Mouse (Mus musculus) limb, embryonic 14.5 days (tissue): ENCODE results near the gene Spsb2. TPM values are rescaled to one million over a fixed set of nuclear protein-coding genes. Genes with fewer than 3 reads are reported as not detected.
A peak's percentile ranks its signal among the peaks of the same experiment; 100 is the strongest.
"Not testable (repeated sequence)": the region's sequence is repeated elsewhere in the genome, so short reads cannot be mapped to it uniquely, and the experiment has no call there.

ENCODE experiments used
- ATAC-seq: fragments of 200-750 bp; cut with Nextera tagmentation; 2 replicates; pipeline ENCODE4 v1.8.0; 2017; ENCODE audit warnings: low read depth, moderate number of reproducible peaks, moderate TSS enrichment; ENCODE audit not compliant: low FRiP score
- DNase-seq: peaks from one replicate; pipeline ENCODE4 v3.0.0-alpha.2; 2015; ENCODE audit warnings: low spot score
- H3K27ac ChIP-seq: fragments of 300-500 bp; sonication (generic); replicated peaks from 2 replicates; pipeline ENCODE4 v1.5.1; 2014; ENCODE audit warnings: low read depth, mild to moderate bottlenecking, low read length, moderate library complexity, mixed read lengths
- H3K27me3 ChIP-seq: fragments of 300-500 bp; sonication (generic); 2 replicates; pipeline ENCODE4 v1.6.1; 2014; ENCODE audit warnings: low read length, mixed read lengths; ENCODE audit not compliant: control insufficient read depth, insufficient read depth
- H3K36me3 ChIP-seq: fragments of 300-500 bp; sonication (generic); 2 replicates; pipeline ENCODE4 v1.6.1; 2014; ENCODE audit warnings: mild to moderate bottlenecking, low read length, moderate library complexity, mixed read lengths; ENCODE audit not compliant: control insufficient read depth, insufficient read depth
- H3K4me1 ChIP-seq: fragments of 300-500 bp; sonication (generic); 2 replicates; pipeline ENCODE4 v1.6.1; 2014; ENCODE audit warnings: antibody characterized with exemption, low read length, mixed read lengths; ENCODE audit not compliant: control insufficient read depth, insufficient read depth
- H3K4me2 ChIP-seq: fragments of 300-500 bp; sonication (generic); replicated peaks from 2 replicates; pipeline ENCODE4 v1.6.1; 2014; ENCODE audit warnings: low read depth, mild to moderate bottlenecking, low read length, moderate library complexity; ENCODE audit not compliant: severe bottlenecking
- H3K4me3 ChIP-seq: fragments of 300-500 bp; sonication (generic); replicated peaks from 2 replicates; pipeline ENCODE4 v1.5.1; 2014; ENCODE audit warnings: low read length
- H3K9ac ChIP-seq: fragments of 300-500 bp; sonication (generic); 2 replicates; pipeline ENCODE4 v1.6.1; 2014; ENCODE audit warnings: mild to moderate bottlenecking, low read depth, low read length, moderate library complexity; ENCODE audit not compliant: severe bottlenecking
- H3K9me3 ChIP-seq: fragments of 300-500 bp; sonication (generic); 2 replicates; pipeline ENCODE4 v1.6.1; 2016; ENCODE audit warnings: low read length; ENCODE audit not compliant: control insufficient read depth
- POLR2A ChIP-seq: fragments of 200-500 bp; IDR thresholded peaks from 2 replicates; pipeline ENCODE4 v1.8.0; 2012; ENCODE audit warnings: inconsistent platforms, mild to moderate bottlenecking, moderate library complexity, borderline replicate concordance; ENCODE audit not compliant: insufficient read depth, insufficient read length; ENCODE audit errors: extremely low read depth
- WGBS: fragments of 180-500 bp; shearing (Covaris S2); extraction: QIAGEN DNeasy Blood & Tissue Kit; methylation state at CpG from one replicate; pipeline ENCODE4 v1.1.7; 2014; 5-methylcytosine and 5-hydroxymethylcytosine counted together
- polyA plus RNA-seq, 2 experiments: library from polyadenylated mRNA; depleted of rRNA in 1 of 2; stranded (reverse) in 1 of 2; unstranded in 1 of 2; fragments of >200 nt; fragmentation: Nextera tagmentation in 1 of 2; extraction: Ambion mirVana in 1 of 2; gene quantifications; 2 replicates each; pipeline versions ENCODE4 v1.2.1 to v1.2.3; 2012 to 2014

The Spsb2 gene
- polyA plus RNA-seq, 2 experiments: 10.8 to 11.1 TPM

- Histone ChIP-seq H3K4me1 (0 out of 2 replicates have a peak, but pooled peaks cover 4% of the 10 kb centered on the region), H3K9me3 (no peaks in the 10 kb centered on the region), H3K27ac (no peak overlapping the region), H3K9ac (no peak overlapping the region), H3K4me3 (no peak overlapping the region), H3K36me3 (no peaks in the 10 kb centered on the region), H3K4me2 (no peak overlapping the region), H3K27me3 (no peaks in the 10 kb centered on the region)
- TF ChIP-seq POLR2A: no peak
- DNase-seq (no peak), ATAC-seq (no peak)
- 84% methylated on average over 3 of the region's 3 CpGs for WGBS
Measured at GRCm38 (mm10) chr6:124803061-124803460, 5.4 kb upstream of the Spsb2 start.

GRCm38 (mm10) chr6:124803691-124804090 is 4.8 kb upstream of the Spsb2 start:
- not testable (repeated sequence) for H3K9me3 ChIP-seq, H3K9ac ChIP-seq, H3K4me2 ChIP-seq, DNase-seq, H3K4me1 ChIP-seq, H3K27ac ChIP-seq, H3K4me3 ChIP-seq, ATAC-seq, H3K36me3 ChIP-seq, H3K27me3 ChIP-seq
- 93% methylated on average over 4 of the region's 4 CpGs for WGBS

GRCm38 (mm10) chr6:124804341-124804740 is 4.1 kb upstream of the Spsb2 start:
- Histone ChIP-seq H3K27me3 (no peaks in the 10 kb centered on the region), H3K4me2 (no peak overlapping the region), H3K4me3 (no peak overlapping the region), H3K9ac (no peak overlapping the region), H3K27ac (no peak overlapping the region), H3K36me3 (no peaks in the 10 kb centered on the region), H3K4me1 (peaks cover 7% of the 10 kb centered on the region; the same call in 1 of the 2 replicates), H3K9me3 (no peaks in the 10 kb centered on the region)
- ATAC-seq: no peak
- 90% methylated on average over 3 of the region's 3 CpGs for WGBS
- TF ChIP-seq POLR2A: no peak
- no peak for DNase-seq

- Histone ChIP-seq H3K27ac (peak overlapping the region; percentile 86), H3K9me3 (no peaks in the 10 kb centered on the region), H3K4me1 (peaks cover 14% of the 10 kb centered on the region), H3K4me3 (peak overlapping the region; percentile 45), H3K4me2 (peak overlapping the region; percentile 75), H3K27me3 (no peaks in the 10 kb centered on the region), H3K9ac (peak overlapping the region; percentile 53), H3K36me3 (peaks cover 8% of the 10 kb centered on the region; the same call in 1 of the 2 replicates)
- TF ChIP-seq POLR2A: no peak
- DNase-seq (peak; percentile 97), ATAC-seq (peak; percentile 83)
- WGBS: 1% methylated on average over 34 of the region's 34 CpGs
Measured at GRCm38 (mm10) chr6:124805341-124806321, 2.8 kb upstream of the Spsb2 start.

GRCm38 (mm10) chr6:124806446-124807140 is 1.9 kb upstream of the Spsb2 start:
- Histone ChIP-seq H3K36me3 (peaks cover 16% of the 10 kb centered on the region), H3K27ac (peak overlapping the region; percentile 86), H3K4me3 (peak overlapping the region; percentile 45; the same call in 1 of the 2 replicates), H3K27me3 (no peaks in the 10 kb centered on the region), H3K4me2 (peak overlapping the region; percentile 75), H3K9ac (no peak overlapping the region), H3K4me1 (peaks cover 14% of the 10 kb centered on the region), H3K9me3 (no peaks in the 10 kb centered on the region)
- no peak for ATAC-seq
- no peak for TF ChIP-seq POLR2A
- 72% methylated on average over 7 of the region's 7 CpGs for WGBS
- DNase-seq: no peak
